Mouse (Mus musculus) retina, adult 2 months (tissue): ENCODE measurements around the gene Gm14434.
"Not testable (repeated sequence)": the region's sequence is repeated elsewhere in the genome, so short reads cannot be mapped to it uniquely, and the experiment has no call there.

Experiments used
- DNase-seq: peaks from one replicate; pipeline ENCODE4 v3.0.0-alpha.2; 2012; ENCODE audit warnings: low read depth, low spot score

Gm14434 gene

DNA sequence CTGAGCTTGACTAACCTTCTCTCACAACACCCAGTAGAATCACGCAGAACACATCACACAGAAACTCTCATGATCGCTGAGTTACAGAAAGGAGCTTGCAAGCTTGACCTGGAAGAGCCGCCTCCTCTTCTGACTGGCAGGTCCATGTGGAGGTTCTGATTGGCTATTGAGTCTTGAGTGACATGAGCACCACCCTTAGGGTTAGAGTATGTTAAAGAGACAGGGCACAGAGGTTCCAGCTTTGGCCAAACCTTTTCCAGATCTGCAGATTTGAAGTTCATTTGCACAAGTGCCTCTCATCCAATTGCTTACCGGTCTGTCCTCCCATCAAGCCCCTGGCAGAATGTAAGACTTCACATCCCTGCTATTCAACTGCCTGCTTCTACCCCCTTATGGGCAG, at the start of gene Gm14434:
TSS of gene Gm14434 (minus strand) at position 101 of the 400 bp plus-strand sequence.
- not testable (repeated sequence) for DNase-seq

DNA sequence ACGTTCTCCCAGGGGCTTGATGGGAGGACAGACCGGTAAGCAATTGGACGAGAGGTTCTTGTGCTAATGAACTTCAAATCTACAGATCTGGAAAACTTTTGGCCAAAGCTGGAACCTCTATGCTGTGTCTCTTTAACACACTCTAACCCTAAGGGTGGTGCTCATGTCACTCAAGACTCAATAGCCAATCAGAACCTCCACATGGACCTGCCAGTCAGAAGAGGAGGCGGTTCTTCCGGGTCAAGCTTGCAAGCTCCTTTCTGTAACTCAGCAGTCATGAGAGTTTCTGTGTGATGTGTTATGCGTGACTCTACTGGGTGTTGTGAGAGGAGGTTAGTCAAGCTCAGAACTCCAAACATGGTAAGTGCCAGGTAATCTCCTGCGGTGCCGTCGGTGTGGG, 34.2 kb upstream of the Gm14434 start, which contains the start of gene Zfp967:
TSS of gene Zfp967 (plus strand) at position 301 of the 400 bp plus-strand sequence.
- DNase-seq = not testable (repeated sequence)

DNA sequence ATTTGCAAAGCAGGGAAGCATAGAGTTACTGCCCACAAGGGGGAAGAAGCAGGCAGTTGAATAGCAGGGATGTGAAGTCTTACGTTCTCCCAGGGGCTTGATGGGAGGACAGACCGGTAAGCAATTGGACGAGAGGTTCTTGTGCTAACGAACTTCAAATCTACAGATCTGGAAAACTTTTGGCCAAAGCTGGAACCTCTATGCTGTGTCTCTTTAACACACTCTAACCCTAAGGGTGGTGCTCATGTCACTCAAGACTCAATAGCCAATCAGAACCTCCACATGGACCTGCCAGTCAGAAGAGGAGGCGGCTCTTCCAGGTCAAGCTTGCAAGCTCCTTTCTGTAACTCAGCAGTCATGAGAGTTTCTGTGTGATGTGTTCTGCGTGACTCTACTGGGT, 63.3 kb downstream of the Gm14434 start, which contains the start of gene Gm14435:
TSS of gene Gm14435 (plus strand) at position 301 of the 400 bp plus-strand sequence.
- DNase-seq = not testable (repeated sequence)
